Mouse (Mus musculus) spleen, adult 2 months (tissue): ENCODE data around the gene Acaca.

ENCODE experiments used
- CTCF ChIP-seq: fragments of 200-500 bp; IDR thresholded peaks from 2 replicates; pipeline ENCODE4 v1.5.1; 2011; ENCODE audit warnings: mild to moderate bottlenecking, inconsistent platforms; ENCODE audit not compliant: insufficient read depth, insufficient read length, insufficient replicate concordance; ENCODE audit errors: extremely low read depth
- POLR2A ChIP-seq: fragments of 200-500 bp; IDR thresholded peaks from 2 replicates; pipeline ENCODE4 v1.6.1; 2011; ENCODE audit warnings: low read depth, low read length, inconsistent platforms

DNA sequence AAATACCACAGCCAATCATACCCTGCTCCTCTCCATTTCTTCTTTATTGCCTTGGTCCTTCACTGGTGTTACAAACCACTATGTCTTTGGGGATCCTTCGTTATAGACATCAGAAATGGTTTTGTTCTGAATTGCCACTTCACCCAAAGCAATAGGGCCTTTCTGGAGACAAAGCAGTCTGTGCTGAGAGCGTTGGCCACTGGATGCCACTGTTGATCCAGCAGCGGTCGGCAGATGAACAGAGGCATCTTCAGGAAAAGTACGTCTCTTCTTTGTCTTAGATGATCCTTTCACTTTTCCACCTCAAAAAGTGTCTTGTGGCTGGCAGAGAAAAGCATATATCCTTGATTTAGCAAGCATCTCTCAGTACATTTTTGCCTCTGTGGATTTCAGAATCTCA, 151.8 kb downstream of the Acaca start:
- TF ChIP-seq CTCF (no peak), POLR2A (no peak)
